Comparison of ENCODE assay signal across 8 mouse cellular contexts in genomic region chr3:95675301-95676092, GRCm38 (mm10). TPM values are rescaled to one million over a fixed set of nuclear protein-coding genes. Genes with fewer than 3 reads are reported as not detected.
DNase-seq lines count a peak whose midpoint lies in the region; ATAC-seq and TF ChIP-seq lines count a peak whose summit lies in the region.

No protein-coding gene starts in this region.

- peak overlapping the region; percentile 46; the same call in 1 of the 2 replicates for H3K4me3 ChIP-seq in G1E (ENCODE audit: low read depth, low read length)
- no peak overlapping the region for H3K4me3 ChIP-seq in forebrain, embryonic 11.5 days (ENCODE audit: low read depth, low read length)
- H3K4me3 ChIP-seq in lung, embryonic 16.5 days (ENCODE audit: low read length), result no peak overlapping the region
- H3K4me3 ChIP-seq in olfactory bulb, adult 2 months (ENCODE audit: insufficient read depth, low read depth, low read length), result no peak overlapping the region

- intact Hi-C loops in heart, postnatal 14 days (cut with DNase I), result loop anchor here (1.0 to 5.0 kb wide), 3 partner anchors 16 to 97 kb away; no protein-coding TSS in a partner anchor

- H3K4me2 ChIP-seq in forebrain, embryonic 11.5 days (ENCODE audit: low read depth, low read length, severe bottlenecking), result no peak overlapping the region
- peak overlapping the region; percentile 47 for H3K4me2 ChIP-seq in lung, embryonic 16.5 days (ENCODE audit: low read depth, low read length)

- peak overlapping the region; percentile 57 for H3K27ac ChIP-seq in forebrain, embryonic 11.5 days (ENCODE audit: low read depth, low read length)
- H3K27ac ChIP-seq in lung, embryonic 16.5 days (ENCODE audit: low read length), result peak overlapping the region; percentile 99
- peak overlapping the region; percentile 11 for H3K27ac ChIP-seq in olfactory bulb, adult 2 months (ENCODE audit: insufficient read depth, low read depth, low read length)

- no peak overlapping the region for H3K9ac ChIP-seq in forebrain, embryonic 11.5 days (ENCODE audit: low read length)
- H3K9ac ChIP-seq in lung, embryonic 16.5 days (ENCODE audit: low read length), result peak overlapping the region; percentile 55

- peak; percentile 94 for TF ChIP-seq CTCF in G1E (IDR thresholded peaks at IDR 0.05; ENCODE audit: low read depth, low read length)
- peak; percentile 26; the same call in 1 of the 2 replicates for TF ChIP-seq CTCF in olfactory bulb, adult 2 months (IDR thresholded peaks at IDR 0.05; ENCODE audit: insufficient read depth, low read depth, low read length)

- H3K9me3 ChIP-seq in G1E (replicated peaks), result no peaks in the 10 kb centered on the region
- no peaks in the 10 kb centered on the region for H3K9me3 ChIP-seq in forebrain, embryonic 11.5 days (ENCODE audit: control insufficient read depth, low read length)
- H3K9me3 ChIP-seq in lung, embryonic 16.5 days (ENCODE audit: control insufficient read depth, low read length), result no peaks in the 10 kb centered on the region

- peaks cover 83% of the 10 kb centered on the region for H3K36me3 ChIP-seq in G1E (replicated peaks)
- H3K36me3 ChIP-seq in forebrain, embryonic 11.5 days (ENCODE audit: control insufficient read depth, insufficient read depth, low read length), result no peaks in the 10 kb centered on the region
- H3K36me3 ChIP-seq in lung, embryonic 16.5 days (ENCODE audit: control insufficient read depth, insufficient read depth, low read length), result peaks cover 4% of the 10 kb centered on the region; the same call in 1 of the 2 replicates

- peak; percentile 35 for ATAC-seq in G1E (ENCODE audit: extremely low read depth, insufficient number of reproducible peaks, low FRiP score, poor library complexity, severe bottlenecking)
- peak; percentile 26; the same call in 1 of the 2 replicates for ATAC-seq in forebrain, embryonic 11.5 days (replicated peaks; ENCODE audit: low FRiP score)
- peak; percentile 75 for ATAC-seq in lung, embryonic 16.5 days (ENCODE audit: low read depth)

- no peaks in the 10 kb centered on the region for H3K27me3 ChIP-seq in G1E (ENCODE audit: insufficient read depth, low read length)
- no peaks in the 10 kb centered on the region for H3K27me3 ChIP-seq in forebrain, embryonic 11.5 days (ENCODE audit: control insufficient read depth, insufficient read depth, low read length)
- H3K27me3 ChIP-seq in lung, embryonic 16.5 days (ENCODE audit: control insufficient read depth, insufficient read depth, low read depth, low read length), result no peaks in the 10 kb centered on the region

- 23% methylated on average over 8 of the region's 8 CpGs for WGBS in forebrain, embryonic 11.5 days
- WGBS in lung, embryonic 16.5 days, result 2% methylated on average over 8 of the region's 8 CpGs
- 51% methylated on average over 8 of the region's 8 CpGs for WGBS in olfactory bulb, adult 2 months

- peak; percentile 89 for DNase-seq in G1E (ENCODE audit: low spot score)
- peak; percentile 83 for DNase-seq in c-Kit-positive CD71-positive TER-119-positive erythroid progenitor cells, embryonic 14.5 days (ENCODE audit: low spot score)
- DNase-seq in forebrain, embryonic 11.5 days (ENCODE audit: low spot score), result peak; percentile 72
- peak; percentile 85 for DNase-seq in heart, postnatal 14 days
- peak; percentile 82 to 88 for DNase-seq in kidney, postnatal 4 days
- DNase-seq in thymus, postnatal 0 days (ENCODE audit: low spot score), result peak; percentile 79

- no peak for TF ChIP-seq POLR2A in olfactory bulb, adult 2 months (IDR thresholded peaks at IDR 0.05; ENCODE audit: insufficient read depth, low read depth, low read length)

- H3K4me1 ChIP-seq in G1E (ENCODE audit: insufficient read depth, low read depth, low read length), result peaks cover 68% of the 10 kb centered on the region
- peaks cover 9% of the 10 kb centered on the region for H3K4me1 ChIP-seq in forebrain, embryonic 11.5 days (replicated peaks; ENCODE audit: control insufficient read depth, insufficient read depth, low read length)
- peaks cover 47% of the 10 kb centered on the region for H3K4me1 ChIP-seq in lung, embryonic 16.5 days (replicated peaks; ENCODE audit: control insufficient read depth, insufficient read depth, low read length)
- peaks cover 40% of the 10 kb centered on the region for H3K4me1 ChIP-seq in olfactory bulb, adult 2 months (ENCODE audit: control insufficient read depth, insufficient read depth, low read length)

RNA-seq across cellular contexts. Expression of gene Adamtsl4, which starts 12.2 kb away (rescaled TPM):
- not detected in 2 replicates for total RNA-seq in G1E (2014; fragmentation: Nextera tagmentation)
- 0.06 and 0.11 TPM in 2 replicates for total RNA-seq in G1E (2017)
- polyA plus RNA-seq in G1E (2012), result 0.01 TPM in 1 of 2 replicates, not detected in the other
- 0.64 and 1.6 TPM in 2 replicates for polyA plus RNA-seq in forebrain, embryonic 11.5 days (2014; fragmentation: Nextera tagmentation; extraction: Ambion mirVana)
- total RNA-seq in heart, postnatal 14 days (2021), result 10 to 100 TPM; 48.3 to 57.2 TPM
- polyA plus RNA-seq in lung, embryonic 16.5 days (2015; fragmentation: Nextera tagmentation; extraction: Ambion mirVana), result 4.4 and 5.5 TPM in 2 replicates
- polyA plus RNA-seq in olfactory bulb, adult 2 months (2012; ENCODE audit: insufficient read depth, insufficient read length, low replicate concordance, missing spikeins), result not detected in 2 replicates
- 0.91 and 2.0 TPM in 2 replicates for polyA plus RNA-seq in thymus, postnatal 0 days (2015; fragmentation: Nextera tagmentation; extraction: Ambion mirVana)

RNA-seq across cellular contexts. Expression of gene Mcl1, which starts 16.9 kb away (rescaled TPM):
- total RNA-seq in G1E (2014; fragmentation: Nextera tagmentation) (296 and 335 TPM in 2 replicates), G1E (2017) (263 and 280 TPM in 2 replicates)
- 264 and 420 TPM in 2 replicates for polyA plus RNA-seq in G1E (2012)
- polyA plus RNA-seq in forebrain, embryonic 11.5 days (2014; fragmentation: Nextera tagmentation; extraction: Ambion mirVana), result 66.8 and 69.9 TPM in 2 replicates
- 100 to 1,000 TPM; 161 to 165 TPM for total RNA-seq in heart, postnatal 14 days (2021)
- 23.1 and 31.7 TPM in 2 replicates for polyA plus RNA-seq in lung, embryonic 16.5 days (2015; fragmentation: Nextera tagmentation; extraction: Ambion mirVana)
- polyA plus RNA-seq in olfactory bulb, adult 2 months (2012; ENCODE audit: insufficient read depth, insufficient read length, low replicate concordance, missing spikeins), result 157 and 245 TPM in 2 replicates
- 81.3 and 91.3 TPM in 2 replicates for polyA plus RNA-seq in thymus, postnatal 0 days (2015; fragmentation: Nextera tagmentation; extraction: Ambion mirVana)

RNA-seq across cellular contexts. Expression of gene Ensa, which starts 50.7 kb away (rescaled TPM):
- total RNA-seq in G1E (2014; fragmentation: Nextera tagmentation) (99.9 and 104 TPM in 2 replicates), G1E (2017) (109 and 133 TPM in 2 replicates)
- 19.2 and 20.4 TPM in 2 replicates for polyA plus RNA-seq in G1E (2012)
- polyA plus RNA-seq in forebrain, embryonic 11.5 days (2014; fragmentation: Nextera tagmentation; extraction: Ambion mirVana), result 85.1 and 94.3 TPM in 2 replicates
- 10 to 100 TPM; 62.5 to 63.7 TPM for total RNA-seq in heart, postnatal 14 days (2021)
- 61.6 and 65.0 TPM in 2 replicates for polyA plus RNA-seq in lung, embryonic 16.5 days (2015; fragmentation: Nextera tagmentation; extraction: Ambion mirVana)
- polyA plus RNA-seq in olfactory bulb, adult 2 months (2012; ENCODE audit: insufficient read depth, insufficient read length, low replicate concordance, missing spikeins), result not detected in 2 replicates
- polyA plus RNA-seq in thymus, postnatal 0 days (2015; fragmentation: Nextera tagmentation; extraction: Ambion mirVana), result 58.5 and 65.4 TPM in 2 replicates

Comparison
In these comparisons a context has a peak if more than half of its experiments do, and no peak if none do; other contexts are left out.
1. H3K27ac ChIP-seq: peak in every context shown above with its lines; median percentile 99 in lung, embryonic 16.5 days; 57 in forebrain, embryonic 11.5 days; 11 in olfactory bulb, adult 2 months.